Mouse (Mus musculus): ENCODE measurements around the gene Pou2f2.

DNA sequence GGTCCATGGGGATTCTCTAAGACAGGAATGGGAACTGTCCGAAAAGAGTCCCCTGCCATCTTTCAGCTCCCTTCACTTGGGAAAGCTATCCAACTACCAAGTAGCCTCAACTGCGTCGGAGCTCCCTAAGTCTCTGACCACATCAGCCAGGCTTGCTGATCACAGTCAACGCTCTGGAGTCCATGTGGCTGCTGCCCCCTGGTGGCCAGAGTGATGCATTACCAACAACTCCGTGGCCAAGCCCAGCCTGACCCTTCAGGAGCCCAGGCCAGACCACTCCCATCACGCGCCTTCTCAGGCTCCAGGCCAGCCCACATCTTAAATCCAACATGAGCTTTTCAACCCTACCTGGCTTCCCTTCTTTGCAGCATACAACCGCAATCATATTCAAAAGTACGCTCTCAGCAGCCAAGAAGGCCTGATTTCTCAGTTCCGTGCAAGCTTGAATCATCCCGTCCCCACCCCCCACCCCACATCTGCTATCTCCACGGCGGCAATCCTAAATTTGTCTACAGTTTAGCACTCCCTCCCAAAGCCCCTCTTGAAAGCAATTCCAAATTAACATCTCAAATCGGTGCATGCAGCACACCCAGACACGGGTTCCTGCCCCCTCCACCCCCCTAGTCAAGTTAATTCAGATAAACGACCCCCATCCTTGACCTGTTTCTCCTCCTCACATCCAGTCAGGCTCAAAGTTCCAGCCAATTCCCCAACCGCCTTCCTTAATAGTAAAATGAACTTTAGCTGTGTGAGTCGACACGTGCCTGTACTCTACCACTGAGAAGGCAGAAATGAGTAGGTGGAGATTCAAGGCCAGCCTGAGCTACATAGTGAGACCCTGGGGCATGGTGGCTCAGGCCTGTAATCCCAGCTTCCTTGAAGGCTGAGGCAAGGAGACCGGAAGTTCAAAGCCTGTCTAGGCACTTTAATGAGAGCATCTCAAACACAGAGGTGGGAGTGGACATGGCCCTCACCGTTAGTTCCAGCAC lies 8.4 kb upstream of the Pou2f2 start:
- peak; percentile 100 for TF ChIP-seq CTCF (IDR thresholded peaks at IDR 0.05; ENCODE audit: control insufficient read depth, insufficient read depth, low read length)
- peak; percentile 26; the same call in 1 of the 2 replicates for TF ChIP-seq POLR2A (IDR thresholded peaks at IDR 0.05; ENCODE audit: borderline replicate concordance, control insufficient read depth, low read depth, low read length)
